Mouse (Mus musculus) heart, embryonic 16.5 days (tissue): ENCODE data around the gene Brox. TPM values are rescaled to one million over a fixed set of nuclear protein-coding genes. Genes with fewer than 3 reads are reported as not detected.

Source experiments
- ATAC-seq: fragments of 200-750 bp; cut with Nextera tagmentation; replicated peaks from 2 replicates; pipeline ENCODE4 v1.8.0; 2017; ENCODE audit warnings: moderate number of reproducible peaks; ENCODE audit not compliant: insufficient read depth, low FRiP score; ENCODE audit errors: extremely low read depth
- H3K27ac ChIP-seq: fragments of 300-500 bp; sonication (generic); 2 replicates; pipeline ENCODE4 v1.5.1; 2014; ENCODE audit warnings: mild to moderate bottlenecking, low read length, control low read depth, moderate library complexity
- H3K27me3 ChIP-seq: fragments of 300-500 bp; sonication (generic); 2 replicates; pipeline ENCODE4 v1.6.1; 2014; ENCODE audit warnings: low read length, mixed read lengths; ENCODE audit not compliant: control insufficient read depth, insufficient read depth
- H3K36me3 ChIP-seq: fragments of 300-500 bp; sonication (generic); 2 replicates; pipeline ENCODE4 v1.6.1; 2014; ENCODE audit not compliant: control insufficient read depth, insufficient read depth
- H3K4me1 ChIP-seq: fragments of 300-500 bp; sonication (generic); 2 replicates; pipeline ENCODE4 v1.6.1; 2014; ENCODE audit warnings: low read length, mixed read lengths; ENCODE audit not compliant: control insufficient read depth, insufficient read depth
- H3K4me2 ChIP-seq: fragments of 300-500 bp; sonication (generic); 2 replicates; pipeline ENCODE4 v1.6.1; 2014; ENCODE audit warnings: low read depth, mild to moderate bottlenecking, control low read depth, low read length
- H3K4me3 ChIP-seq: fragments of 300-500 bp; sonication (generic); 2 replicates; pipeline ENCODE4 v1.5.1; 2014; ENCODE audit warnings: mild to moderate bottlenecking, control low read depth, low read length
- H3K9ac ChIP-seq: fragments of 300-500 bp; sonication (generic); 2 replicates; pipeline ENCODE4 v1.6.1; 2014; ENCODE audit warnings: low read length, control low read depth
- H3K9me3 ChIP-seq: fragments of 300-500 bp; sonication (generic); replicated peaks from 2 replicates; pipeline ENCODE4 v1.6.1; 2016; ENCODE audit warnings: low read length; ENCODE audit not compliant: control insufficient read depth
- WGBS: fragments of 180-500 bp; shearing (Covaris S2); extraction: QIAGEN DNeasy Blood & Tissue Kit; methylation state at CpG from one replicate; pipeline ENCODE4 v1.1.7; 2014; 5-methylcytosine and 5-hydroxymethylcytosine counted together
- polyA plus RNA-seq: library from polyadenylated mRNA; unstranded; fragments of >200 nt; fragmentation: Nextera tagmentation; extraction: Ambion mirVana; gene quantifications from 2 replicates; pipeline ENCODE4 v1.2.1, GENCODE M21; 2015

Gene Brox
- polyA plus RNA-seq, 1 experiment from 2014 or later = 48.1 TPM

GRCm38 (mm10) chr1:183289576-183289975 lies 7.5 kb downstream of the Brox start:
- Histone ChIP-seq H3K9ac (no peak overlapping the region), H3K4me2 (no peak overlapping the region), H3K4me1 (no peaks in the 10 kb centered on the region), H3K27ac (no peak overlapping the region), H3K27me3 (no peaks in the 10 kb centered on the region), H3K9me3 (no peaks in the 10 kb centered on the region), H3K4me3 (no peak overlapping the region), H3K36me3 (peaks cover 42% of the 10 kb centered on the region)
- WGBS = 90% methylated on average over 4 of the region's 4 CpGs
- ATAC-seq = no peak

GRCm38 (mm10) chr1:183288351-183288750 lies 8.7 kb downstream of the Brox start:
- Histone ChIP-seq H3K9me3 (no peaks in the 10 kb centered on the region), H3K4me1 (no peaks in the 10 kb centered on the region), H3K27me3 (no peaks in the 10 kb centered on the region), H3K27ac (no peak overlapping the region), H3K4me3 (no peak overlapping the region), H3K4me2 (no peak overlapping the region), H3K36me3 (peaks cover 48% of the 10 kb centered on the region), H3K9ac (no peak overlapping the region)
- ATAC-seq = no peak
- 77% methylated on average over 3 of the region's 3 CpGs for WGBS

- Histone ChIP-seq H3K27ac (no peak overlapping the region), H3K4me3 (no peak overlapping the region), H3K9ac (no peak overlapping the region), H3K4me1 (no peaks in the 10 kb centered on the region), H3K4me2 (no peak overlapping the region), H3K9me3 (no peaks in the 10 kb centered on the region), H3K27me3 (no peaks in the 10 kb centered on the region), H3K36me3 (peaks cover 17% of the 10 kb centered on the region)
- no peak for ATAC-seq
- WGBS = 64% methylated on average over 5 of the region's 5 CpGs
Measured at GRCm38 (mm10) chr1:183275763-183276162, 21.3 kb downstream of the Brox start.

GRCm38 (mm10) chr1:183274385-183274784 lies 22.7 kb downstream of the Brox start:
- Histone ChIP-seq H3K4me1 (no peaks in the 10 kb centered on the region), H3K27ac (no peak overlapping the region)
- WGBS = 63% methylated on average over 3 of the region's 3 CpGs

GRCm38 (mm10) chr1:183272867-183273818 lies 23.9 kb downstream of the Brox start:
- H3K9ac ChIP-seq = no peak overlapping the region
- no peaks in the 10 kb centered on the region for H3K27me3 ChIP-seq
- H3K4me3 ChIP-seq = no peak overlapping the region
- H3K4me2 ChIP-seq = no peak overlapping the region
- H3K9me3 ChIP-seq = no peaks in the 10 kb centered on the region
- ATAC-seq = no peak
- 0 out of 2 replicates have a peak, but pooled peaks cover 2% of the 10 kb centered on the region for H3K36me3 ChIP-seq
- H3K4me1 ChIP-seq = no peaks in the 10 kb centered on the region
- no peak overlapping the region for H3K27ac ChIP-seq
- WGBS = 49% methylated on average over 10 of the region's 10 CpGs

More at GRCm38 (mm10) chr1:183274385-183274784, 22.7 kb downstream of the Brox start:
- no peak overlapping the region for H3K9ac ChIP-seq
- peaks cover 9% of the 10 kb centered on the region for H3K36me3 ChIP-seq
- no peaks in the 10 kb centered on the region for H3K9me3 ChIP-seq
- ATAC-seq = no peak
- no peaks in the 10 kb centered on the region for H3K27me3 ChIP-seq
- H3K4me2 ChIP-seq = no peak overlapping the region
- H3K4me3 ChIP-seq = no peak overlapping the region

- H3K9me3 ChIP-seq = no peaks in the 10 kb centered on the region
- no peak overlapping the region for H3K9ac ChIP-seq
- H3K36me3 ChIP-seq = no peaks in the 10 kb centered on the region
- no peak overlapping the region for H3K27ac ChIP-seq
- ATAC-seq = no peak
- no peaks in the 10 kb centered on the region for H3K27me3 ChIP-seq
- H3K4me3 ChIP-seq = no peak overlapping the region
- WGBS = 67% methylated on average over 6 of the region's 6 CpGs
- H3K4me1 ChIP-seq = peaks cover 11% of the 10 kb centered on the region
- no peak overlapping the region for H3K4me2 ChIP-seq
Measured at GRCm38 (mm10) chr1:183267666-183268065, 29.4 kb downstream of the Brox start.

GRCm38 (mm10) chr1:183265921-183266467 lies 31.1 kb downstream of the Brox start:
- peak; percentile 57; the same call in 1 of the 2 replicates for ATAC-seq
- 49% methylated on average over 14 of the region's 14 CpGs for WGBS
- no peaks in the 10 kb centered on the region for H3K27me3 ChIP-seq
- no peaks in the 10 kb centered on the region for H3K36me3 ChIP-seq
- no peak overlapping the region for H3K4me3 ChIP-seq
- peaks cover 11% of the 10 kb centered on the region for H3K4me1 ChIP-seq
- H3K27ac ChIP-seq = no peak overlapping the region
- peak overlapping the region; percentile 24; the same call in 1 of the 2 replicates for H3K4me2 ChIP-seq
- H3K9me3 ChIP-seq = no peaks in the 10 kb centered on the region
- H3K9ac ChIP-seq = no peak overlapping the region

GRCm38 (mm10) chr1:183264145-183265008 lies 32.7 kb downstream of the Brox start:
- Histone ChIP-seq H3K9me3 (no peaks in the 10 kb centered on the region), H3K27me3 (no peaks in the 10 kb centered on the region), H3K36me3 (no peaks in the 10 kb centered on the region), H3K9ac (no peak overlapping the region), H3K27ac (no peak overlapping the region), H3K4me3 (no peak overlapping the region), H3K4me2 (peak overlapping the region; percentile 31), H3K4me1 (peaks cover 11% of the 10 kb centered on the region)
- peak; percentile 87 for ATAC-seq
- 52% methylated on average over 13 of the region's 13 CpGs for WGBS
